Mouse (Mus musculus): Measurements from ENCODE around the gene Cadps2. TPM values are rescaled to one million over a fixed set of nuclear protein-coding genes. Genes with fewer than 3 reads are reported as not detected.
A peak's percentile ranks its signal among the peaks of the same experiment; 100 is the strongest.

Gene Cadps2
- total RNA-seq (2021): 1 to 10 TPM; 1.7 to 1.8 TPM

GRCm38 (mm10) chr6:23839009-23839811 is at the start of gene Cadps2:
Cadps2 (minus strand) TSS chr6:23839421.
- intact Hi-C loops (cut with DNase I): no loop called here

DNA sequence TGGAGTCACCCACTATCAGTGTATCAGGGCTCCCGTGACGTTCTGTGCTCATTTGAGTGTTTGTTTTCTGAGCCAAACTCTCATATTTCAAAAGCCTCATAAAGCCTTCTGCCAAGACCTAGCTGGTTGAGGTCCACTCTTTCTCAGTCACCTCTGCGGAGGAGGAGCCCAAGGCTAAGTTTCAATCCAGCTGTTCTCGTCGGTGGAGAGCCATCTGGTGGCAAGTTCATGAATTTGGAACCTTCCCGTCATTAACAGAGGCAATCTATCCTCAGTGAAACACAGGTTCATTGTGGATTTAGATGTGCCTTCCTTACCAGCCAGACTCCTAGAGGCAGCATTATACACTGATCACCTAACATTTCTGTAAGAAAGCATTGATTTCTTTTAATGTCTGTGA is 47.2 kb upstream of the Cadps2 start:
- peak; percentile 24 to 36 for DNase-seq
- intact Hi-C loops (cut with DNase I): loop anchor here (10.0 kb wide), 2 partner anchors 132 to 392 kb away; no protein-coding TSS in a partner anchor

More at GRCm38 (mm10) chr6:23839009-23839811, at the start of gene Cadps2:
- DNase-seq: peak; percentile 56 to 62

GRCm38 (mm10) chr6:23876765-23877408 is 37.7 kb upstream of the Cadps2 start:
- intact Hi-C loops (cut with DNase I): no loop called here
- no peak for DNase-seq

DNA sequence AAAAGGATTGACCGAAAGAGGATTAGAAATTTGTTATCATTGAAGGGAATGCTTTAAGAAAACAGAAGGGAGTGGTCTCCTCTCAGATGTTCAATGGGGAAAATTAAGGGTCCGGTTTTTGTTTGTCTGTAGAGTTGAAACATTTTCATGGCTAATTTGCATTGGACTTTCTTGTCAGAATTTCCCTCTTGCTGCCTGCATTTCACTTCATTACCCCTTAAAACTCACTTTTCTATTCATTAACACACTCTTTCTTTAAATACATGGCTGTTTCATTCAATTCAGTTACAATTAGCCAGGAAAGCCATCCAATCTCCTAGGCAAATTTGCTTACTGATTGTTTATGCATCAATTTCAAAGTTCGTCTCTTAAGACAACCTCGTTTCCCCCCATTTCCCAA is 37.1 kb upstream of the Cadps2 start:
- no peak for DNase-seq
- intact Hi-C loops (cut with DNase I): no loop called here

- intact Hi-C loops (cut with DNase I): no loop called here
Measured at GRCm38 (mm10) chr6:23873812-23874211, 34.6 kb upstream of the Cadps2 start.

GRCm38 (mm10) chr6:23873231-23873630 is 34.0 kb upstream of the Cadps2 start:
- intact Hi-C loops (cut with DNase I): no loop called here

More at GRCm38 (mm10) chr6:23873812-23874211, 34.6 kb upstream of the Cadps2 start:
- no peak for DNase-seq

GRCm38 (mm10) chr6:23869971-23870370 is 30.8 kb upstream of the Cadps2 start:
- intact Hi-C loops (cut with DNase I): no loop called here

More at GRCm38 (mm10) chr6:23873231-23873630, 34.0 kb upstream of the Cadps2 start:
- DNase-seq: no peak

GRCm38 (mm10) chr6:23866298-23866697 is 27.1 kb upstream of the Cadps2 start:
- DNase-seq: no peak
- intact Hi-C loops (cut with DNase I): no loop called here

More at GRCm38 (mm10) chr6:23869971-23870370, 30.8 kb upstream of the Cadps2 start:
- DNase-seq: no peak

DNA sequence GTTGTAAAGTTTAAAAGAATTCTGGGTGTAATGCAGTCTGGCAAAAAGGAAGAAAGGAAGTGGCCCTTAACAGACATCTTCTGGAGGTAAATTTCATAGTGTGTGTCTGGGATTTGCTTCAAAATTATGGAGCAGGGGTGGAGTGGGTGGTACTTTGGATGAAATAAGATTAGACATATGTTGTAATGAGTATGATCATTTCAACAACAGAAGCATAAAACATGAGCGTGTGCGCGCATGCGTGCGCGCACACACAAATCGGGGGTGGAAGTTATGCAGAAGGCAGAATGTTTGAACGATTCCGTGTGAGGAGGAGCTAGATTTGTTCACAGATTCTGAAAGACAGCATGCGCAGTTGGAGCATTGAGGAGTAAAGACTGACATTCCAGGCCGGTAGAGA is 14.2 kb upstream of the Cadps2 start:
- intact Hi-C loops (cut with DNase I): no loop called here
- no peak for DNase-seq

- intact Hi-C loops (cut with DNase I): no loop called here
- DNase-seq: peak; percentile 6 to 10
Measured at GRCm38 (mm10) chr6:23840001-23840400, 780 bp upstream of the Cadps2 start.

DNA sequence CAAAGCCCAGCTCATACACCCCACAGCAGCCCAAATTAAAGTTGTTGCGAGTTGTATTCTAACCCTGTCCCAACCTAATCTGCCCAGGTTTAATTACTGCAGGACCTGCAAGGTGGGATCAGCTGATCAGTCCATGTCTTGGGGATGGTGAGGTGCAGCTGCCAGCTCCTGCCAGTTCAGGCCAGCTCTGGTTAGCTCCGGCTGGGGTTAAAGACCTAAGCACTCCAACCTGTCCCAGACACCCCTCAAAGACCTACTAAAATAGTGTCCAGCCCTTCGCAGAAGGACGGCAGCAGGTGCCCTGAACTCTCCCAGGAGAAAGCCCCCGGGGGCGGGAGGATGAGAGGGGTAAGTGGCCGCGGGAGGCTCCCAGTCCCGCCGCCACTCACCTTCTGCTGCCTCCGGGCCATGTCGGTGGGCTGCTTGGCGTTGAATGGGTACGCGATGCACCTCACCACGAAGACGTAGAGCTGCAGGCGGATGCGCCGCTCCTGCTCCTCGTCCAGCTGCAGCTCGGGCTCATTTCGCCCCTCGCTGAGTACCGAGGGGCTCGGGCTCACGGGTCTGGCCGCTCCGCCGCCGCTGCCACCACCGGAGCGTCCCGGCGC is 716 bp downstream of the Cadps2 start:
- no peak for DNase-seq
- intact Hi-C loops (cut with DNase I): no loop called here

- DNase-seq: no peak
- intact Hi-C loops (cut with DNase I): no loop called here
Measured at GRCm38 (mm10) chr6:23837631-23838030, 1.6 kb downstream of the Cadps2 start.

- intact Hi-C loops (cut with DNase I): no loop called here
Measured at GRCm38 (mm10) chr6:23837127-23837526, 2.1 kb downstream of the Cadps2 start.

GRCm38 (mm10) chr6:23836694-23837093 is 2.5 kb downstream of the Cadps2 start:
- DNase-seq: no peak
- intact Hi-C loops (cut with DNase I): no loop called here

More at GRCm38 (mm10) chr6:23837127-23837526, 2.1 kb downstream of the Cadps2 start:
- no peak for DNase-seq

DNA sequence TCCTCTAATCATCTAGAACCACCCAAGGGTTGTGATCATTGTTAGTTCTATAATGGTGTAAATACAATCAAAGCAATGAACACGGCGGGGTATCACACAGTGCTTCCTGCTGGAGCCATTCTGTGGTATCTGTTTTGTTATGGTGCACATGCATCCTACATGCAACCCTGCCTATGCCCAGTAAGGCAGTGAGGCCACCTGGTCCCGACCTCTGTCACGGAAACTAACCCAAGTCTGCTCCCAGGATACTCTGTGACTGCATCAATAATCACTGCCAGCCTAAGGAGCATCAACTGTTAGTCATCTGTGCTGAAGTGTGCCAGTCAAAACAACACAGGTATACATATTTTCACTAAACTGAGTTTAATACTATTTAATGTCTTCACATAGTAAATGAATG is 3.7 kb downstream of the Cadps2 start:
- intact Hi-C loops (cut with DNase I): no loop called here
- no peak for DNase-seq

GRCm38 (mm10) chr6:23830741-23831140 is 8.5 kb downstream of the Cadps2 start:
- intact Hi-C loops (cut with DNase I): no loop called here
- DNase-seq: no peak

DNA sequence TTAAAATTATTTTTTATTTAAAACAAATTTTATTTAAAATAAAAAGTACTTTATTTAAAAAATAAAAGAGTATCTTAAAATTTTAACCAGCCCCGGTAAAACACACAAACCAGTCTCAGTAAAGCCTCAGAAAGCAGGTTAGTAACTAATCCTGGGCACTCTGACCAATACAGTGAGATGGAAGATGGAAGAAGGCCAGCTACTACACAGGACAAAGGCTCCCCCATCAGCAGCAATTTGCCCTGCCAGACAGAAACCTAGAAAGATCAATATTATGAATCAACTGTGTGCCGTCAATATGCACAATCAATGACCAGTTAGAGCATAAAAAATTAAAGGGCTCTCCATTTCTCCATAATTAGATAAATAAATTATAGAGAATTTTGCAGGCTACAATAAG is 9.9 kb downstream of the Cadps2 start:
- DNase-seq: no peak

GRCm38 (mm10) chr6:23821819-23822218 is 17.4 kb downstream of the Cadps2 start:
- intact Hi-C loops (cut with DNase I): no loop called here
- DNase-seq: no peak

More for the DNA sequence above, 9.9 kb downstream of the Cadps2 start:
- intact Hi-C loops (cut with DNase I): no loop called here

- intact Hi-C loops (cut with DNase I): no loop called here
- DNase-seq: no peak
Measured at GRCm38 (mm10) chr6:23810087-23810486, 29.1 kb downstream of the Cadps2 start.

- intact Hi-C loops (cut with DNase I): no loop called here
- no peak for DNase-seq
Measured at GRCm38 (mm10) chr6:23809344-23809743, 29.9 kb downstream of the Cadps2 start.

DNA sequence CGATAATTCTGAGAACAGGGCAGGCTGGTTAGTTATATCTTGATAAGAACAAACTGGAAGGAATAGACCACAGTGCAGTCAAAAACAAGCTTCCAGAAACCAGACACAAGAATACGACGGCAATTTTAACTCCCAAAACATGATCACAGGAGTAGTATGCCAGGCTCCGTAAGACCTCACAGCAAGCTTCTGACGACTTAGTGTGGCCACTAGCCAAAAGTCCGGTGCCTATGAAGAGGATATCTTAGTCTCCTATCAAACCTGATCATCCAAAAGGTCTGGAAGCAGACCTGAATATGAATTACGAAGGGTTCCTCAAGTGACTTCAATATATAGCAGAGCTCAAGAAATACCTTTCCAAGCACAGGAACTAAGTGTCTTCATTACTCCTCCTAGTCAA is 33.9 kb downstream of the Cadps2 start:
- intact Hi-C loops (cut with DNase I): no loop called here
- no peak for DNase-seq
